Mouse (Mus musculus): ENCODE measurements around the gene Atp6v0d1.

Atp6v0d1 gene

GRCm38 (mm10) chr8:105504617-105505016 is 61.2 kb downstream of the Atp6v0d1 start:
- no peak for DNase-seq (ENCODE audit: low read depth, low spot score)

- no peak for DNase-seq (ENCODE audit: low read depth, low spot score)
These were observed 66.1 kb downstream of the Atp6v0d1 start for GRCm38 (mm10) chr8:105499787-105500186.

GRCm38 (mm10) chr8:105496439-105497180 is 69.2 kb downstream of the Atp6v0d1 start, which contains the start of gene Zdhhc1:
TSS of gene Zdhhc1 (minus strand) at chr8:105496902.
- peak; percentile 80 for DNase-seq (ENCODE audit: low read depth, low spot score)

GRCm38 (mm10) chr8:105495350-105496302 is 70.2 kb downstream of the Atp6v0d1 start:
- no peak for DNase-seq (ENCODE audit: low read depth, low spot score)

GRCm38 (mm10) chr8:105494566-105494965 is 71.3 kb downstream of the Atp6v0d1 start:
- DNase-seq (ENCODE audit: low read depth, low spot score) = no peak

GRCm38 (mm10) chr8:105493495-105493894 is 72.4 kb downstream of the Atp6v0d1 start:
- DNase-seq (ENCODE audit: low read depth, low spot score) = no peak

GRCm38 (mm10) chr8:105489281-105489680 is 76.6 kb downstream of the Atp6v0d1 start:
- no peak for DNase-seq (ENCODE audit: low read depth, low spot score)

- no peak for DNase-seq (ENCODE audit: low read depth, low spot score)
These were observed 77.8 kb downstream of the Atp6v0d1 start for GRCm38 (mm10) chr8:105488082-105488481.

- DNase-seq (ENCODE audit: low read depth, low spot score) = no peak
These were observed 81.5 kb downstream of the Atp6v0d1 start for GRCm38 (mm10) chr8:105484392-105484791.

GRCm38 (mm10) chr8:105484030-105484368 is 81.8 kb downstream of the Atp6v0d1 start:
- no peak for DNase-seq (ENCODE audit: low read depth, low spot score)

GRCm38 (mm10) chr8:105483212-105484029 is 82.4 kb downstream of the Atp6v0d1 start:
- no peak for DNase-seq (ENCODE audit: low read depth, low spot score)

- no peak for DNase-seq (ENCODE audit: low read depth, low spot score)
These were observed 83.7 kb downstream of the Atp6v0d1 start for GRCm38 (mm10) chr8:105482123-105482522.

- peak; percentile 20 for DNase-seq (ENCODE audit: low read depth, low spot score)
These were observed 84.4 kb downstream of the Atp6v0d1 start for GRCm38 (mm10) chr8:105481453-105481852.

GRCm38 (mm10) chr8:105481013-105481412 is 84.8 kb downstream of the Atp6v0d1 start:
- DNase-seq (ENCODE audit: low read depth, low spot score) = no peak

GRCm38 (mm10) chr8:105477792-105478191 is 88.1 kb downstream of the Atp6v0d1 start:
- no peak for DNase-seq (ENCODE audit: low read depth, low spot score)

- no peak for DNase-seq (ENCODE audit: low read depth, low spot score)
These were observed 89.0 kb downstream of the Atp6v0d1 start for GRCm38 (mm10) chr8:105476628-105477413.

GRCm38 (mm10) chr8:105476161-105476560 is 89.7 kb downstream of the Atp6v0d1 start:
- no peak for DNase-seq (ENCODE audit: low read depth, low spot score)

- no peak for DNase-seq (ENCODE audit: low read depth, low spot score)
These were observed 90.1 kb downstream of the Atp6v0d1 start for GRCm38 (mm10) chr8:105475742-105476141.

- no peak for DNase-seq (ENCODE audit: low read depth, low spot score)
These were observed 90.6 kb downstream of the Atp6v0d1 start for GRCm38 (mm10) chr8:105475254-105475653.

GRCm38 (mm10) chr8:105474680-105475079 is 91.2 kb downstream of the Atp6v0d1 start:
- DNase-seq (ENCODE audit: low read depth, low spot score) = no peak

All from CD4-positive helper T cell, adult 2 months (primary cell).